Mouse (Mus musculus) urinary bladder, postnatal 14 days (tissue): ENCODE measurements around the gene 4930415L06Rik.

Source experiments
- DNase-seq: peaks from one replicate; pipeline ENCODE4 v3.0.0; 2021; ENCODE audit warnings: low spot score

4930415L06Rik gene

DNA sequence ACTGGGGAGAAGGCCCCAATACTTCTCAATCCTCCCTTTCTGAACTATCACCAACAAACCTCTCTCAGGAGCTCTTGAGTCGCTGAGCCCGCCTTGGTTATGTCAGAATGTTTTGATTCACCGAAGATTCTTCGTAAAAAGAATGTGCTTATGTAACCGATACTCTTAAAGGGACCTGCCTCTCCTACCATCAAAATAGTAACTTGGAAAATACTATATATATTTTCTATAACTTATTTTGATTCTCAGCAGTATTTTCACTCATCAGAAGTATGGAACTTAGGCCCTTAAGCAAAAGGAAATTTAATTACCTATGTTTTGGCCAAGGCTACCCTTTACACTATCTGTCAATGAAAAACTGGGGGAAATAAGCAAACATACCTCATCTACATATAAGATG lies at the start of gene 4930415L06Rik:
TSS of gene 4930415L06Rik (minus strand) at position 101 of the 400 bp plus-strand sequence.
- DNase-seq, result no peak

DNA sequence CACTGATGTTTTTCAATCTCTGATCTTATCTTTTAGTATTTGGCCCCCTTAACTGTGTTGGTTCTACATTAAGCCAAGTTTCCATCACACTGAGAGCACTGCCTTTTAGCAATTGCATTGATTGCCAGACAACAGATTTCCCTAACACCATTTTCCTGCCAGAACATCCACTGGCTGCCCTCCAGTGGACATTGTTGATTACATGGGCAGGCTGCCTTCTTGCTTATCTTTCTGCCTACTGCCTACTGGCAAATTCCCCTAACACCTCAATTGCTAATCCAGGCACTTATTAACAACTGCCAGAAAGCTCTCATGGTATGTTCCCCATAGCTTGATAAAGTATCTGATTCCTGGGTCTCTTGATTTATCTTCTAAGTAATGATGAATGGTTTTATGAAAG lies 46.0 kb upstream of the 4930415L06Rik start:
- DNase-seq, result no peak

GRCm38 (mm10) chrX:89904871-89905270 lies 27.8 kb downstream of the 4930415L06Rik start:
- no peak for DNase-seq
